Mouse (Mus musculus) forebrain, postnatal 0 days (tissue): ENCODE data around the gene Tmem242. TPM values are rescaled to one million over a fixed set of nuclear protein-coding genes. Genes with fewer than 3 reads are reported as not detected.

Experiments
- ATAC-seq: fragments of 200-750 bp; cut with Nextera tagmentation; 2 replicates; pipeline ENCODE4 v1.8.0; 2017; ENCODE audit warnings: mild to moderate bottlenecking, moderate library complexity
- DNase-seq: peaks from one replicate; pipeline ENCODE4 v3.0.0-alpha.2; 2015
- H3K27ac ChIP-seq: fragments of 300-500 bp; sonication (generic); 2 replicates; pipeline ENCODE4 v1.5.1; 2014; ENCODE audit warnings: low read depth, mild to moderate bottlenecking, antibody characterized with exemption, low read length, moderate library complexity, mixed read lengths
- H3K27me3 ChIP-seq: fragments of 300-500 bp; sonication (generic); 2 replicates; pipeline ENCODE4 v1.6.1; 2014; ENCODE audit warnings: mild to moderate bottlenecking, low read length, mixed read lengths; ENCODE audit not compliant: insufficient read depth
- H3K36me3 ChIP-seq: fragments of 300-500 bp; sonication (generic); 2 replicates; pipeline ENCODE4 v1.6.1; 2014; ENCODE audit warnings: mild to moderate bottlenecking, moderate library complexity; ENCODE audit not compliant: insufficient read depth
- H3K4me1 ChIP-seq: fragments of 300-500 bp; sonication (generic); 2 replicates; pipeline ENCODE4 v1.6.1; 2014; ENCODE audit warnings: antibody characterized with exemption; ENCODE audit not compliant: insufficient read depth
- H3K4me2 ChIP-seq: fragments of 300-500 bp; sonication (generic); 2 replicates; pipeline ENCODE4 v1.6.1; 2014; ENCODE audit warnings: low read depth, mild to moderate bottlenecking, moderate library complexity
- H3K4me3 ChIP-seq: fragments of 300-500 bp; sonication (generic); 2 replicates; pipeline ENCODE4 v1.5.1; 2014; ENCODE audit warnings: low read depth, low read length, mixed read lengths
- H3K9ac ChIP-seq: fragments of 300-500 bp; sonication (generic); 2 replicates; pipeline ENCODE4 v1.6.1; 2014; ENCODE audit warnings: mild to moderate bottlenecking
- H3K9me3 ChIP-seq: fragments of 300-500 bp; sonication (generic); 2 replicates; pipeline ENCODE4 v1.6.1; 2016; ENCODE audit warnings: low read length
- CTCF ChIP-seq: sonication (generic); IDR thresholded peaks from 2 replicates; pipeline ENCODE4 v1.5.1; 2016; ENCODE audit warnings: antibody characterized with exemption, control low read depth, low read depth
- WGBS: fragments of 180-500 bp; shearing (Covaris S2); extraction: QIAGEN DNeasy Blood & Tissue Kit; methylation state at CpG from one replicate; pipeline ENCODE4 v1.1.7; 2014; 5-methylcytosine and 5-hydroxymethylcytosine counted together
- polyA plus RNA-seq: library from polyadenylated mRNA; unstranded; fragments of >200 nt; fragmentation: Nextera tagmentation; extraction: Ambion mirVana; gene quantifications from 2 replicates; pipeline ENCODE4 v1.2.1, GENCODE M21; 2015
- total RNA-seq: library from RNA; depleted of rRNA; stranded (reverse); fragments of >200 nt; gene quantifications from 2 replicates; pipeline ENCODE4 v1.2.3, GENCODE M21; 2014

Gene Tmem242
- total and polyA plus RNA-seq, 2 experiments from 2014 or later = 96.4 to 123 TPM

DNA sequence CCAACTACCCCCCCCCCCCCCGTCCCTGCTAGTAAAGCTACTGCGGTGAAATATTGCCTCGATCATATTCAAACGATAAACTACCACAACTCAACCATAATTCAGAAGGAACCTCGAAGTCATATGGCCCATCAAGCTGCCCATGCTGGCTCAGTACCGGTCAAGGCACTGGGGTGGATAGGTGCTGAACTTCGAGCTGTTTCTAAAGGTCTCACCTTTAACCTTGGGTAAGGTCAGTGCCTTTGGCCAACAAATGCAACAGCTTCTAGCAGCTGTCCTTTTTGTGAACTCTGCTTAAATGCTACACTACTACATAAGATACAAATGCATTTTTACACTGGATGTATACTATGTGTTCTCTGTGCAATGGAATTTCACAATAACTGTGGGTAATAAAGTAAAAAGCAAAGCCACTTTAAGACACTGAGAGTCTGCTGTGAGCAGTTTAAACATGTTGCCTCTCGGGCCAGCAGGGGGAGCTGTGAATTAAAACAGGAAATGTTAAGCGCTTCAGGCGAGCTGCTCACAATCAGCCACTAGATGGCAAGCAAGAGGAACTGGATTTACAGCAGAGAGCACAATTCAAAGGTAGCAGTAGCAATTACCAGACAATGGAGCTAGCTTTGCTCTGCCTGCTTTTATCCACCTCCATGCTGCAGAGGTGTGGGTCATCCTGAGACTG, 10.8 kb downstream of the Tmem242 start:
- no peak overlapping the region for H3K4me2 ChIP-seq
- H3K9me3 ChIP-seq = no peaks in the 10 kb centered on the region
- peaks cover 20% of the 10 kb centered on the region for H3K36me3 ChIP-seq
- WGBS = 60% methylated on average over 10 of the region's 10 CpGs
- peak; percentile 94 for ATAC-seq
- H3K4me3 ChIP-seq = no peak overlapping the region
- H3K27ac ChIP-seq = 0 out of 2 replicates have a peak overlapping the region, but pooled peaks have one; percentile 9
- H3K4me1 ChIP-seq = no peaks in the 10 kb centered on the region
- no peak overlapping the region for H3K9ac ChIP-seq
- peak; percentile 98 for DNase-seq
- H3K27me3 ChIP-seq = no peaks in the 10 kb centered on the region
- TF ChIP-seq CTCF = peak; percentile 99

DNA sequence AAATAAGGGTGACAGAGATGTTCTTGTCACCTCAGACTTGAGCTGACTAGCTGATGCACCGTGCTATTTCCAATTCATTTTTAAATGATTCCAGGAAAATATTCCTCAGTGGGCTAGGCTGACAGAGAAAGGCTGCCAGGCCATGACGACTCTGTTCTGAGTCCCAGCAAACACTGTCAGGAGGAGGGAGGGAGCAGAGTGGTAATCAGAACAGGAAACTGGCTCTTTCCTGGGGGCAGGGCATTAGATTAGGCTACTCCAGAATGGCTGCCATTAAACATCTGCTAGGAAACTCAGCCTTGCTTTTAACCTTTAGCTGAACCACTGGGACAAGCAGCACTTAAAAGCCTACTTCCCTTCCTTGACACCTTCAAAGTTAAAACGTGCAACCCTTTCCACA, 14.9 kb downstream of the Tmem242 start:
- H3K4me1 ChIP-seq = no peaks in the 10 kb centered on the region
- TF ChIP-seq CTCF = no peak
- no peaks in the 10 kb centered on the region for H3K9me3 ChIP-seq
- no peak for DNase-seq
- ATAC-seq = no peak
- WGBS = 53% methylated on average over 3 of the region's 3 CpGs
- no peak overlapping the region for H3K4me3 ChIP-seq
- H3K9ac ChIP-seq = no peak overlapping the region
- H3K27ac ChIP-seq = no peak overlapping the region
- no peak overlapping the region for H3K4me2 ChIP-seq
- no peaks in the 10 kb centered on the region for H3K36me3 ChIP-seq
- H3K27me3 ChIP-seq = no peaks in the 10 kb centered on the region

DNA sequence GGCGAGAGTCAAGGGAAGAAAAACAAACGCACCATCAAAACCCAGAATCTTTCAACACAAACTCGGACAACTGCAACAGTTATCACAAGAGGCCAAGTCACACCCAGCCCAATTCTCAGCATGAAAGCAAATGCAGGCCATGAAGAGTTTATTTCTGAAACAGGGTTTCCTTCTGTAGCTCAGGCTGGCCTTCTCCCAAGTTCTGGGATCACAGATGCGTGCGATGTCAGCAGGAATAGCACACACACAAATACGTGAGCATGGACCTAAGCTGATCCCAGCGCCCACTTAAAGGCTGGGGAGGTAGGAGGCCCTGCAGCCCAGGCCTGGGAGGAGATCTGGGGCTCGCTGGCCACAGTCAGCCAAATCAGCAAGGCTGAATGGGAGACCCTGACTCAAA, 15.9 kb downstream of the Tmem242 start:
- WGBS = 78% methylated on average over 8 of the region's 8 CpGs
- Histone ChIP-seq H3K27me3 (no peaks in the 10 kb centered on the region), H3K4me3 (no peak overlapping the region), H3K36me3 (no peaks in the 10 kb centered on the region), H3K9ac (no peak overlapping the region), H3K9me3 (no peaks in the 10 kb centered on the region), H3K27ac (no peak overlapping the region), H3K4me1 (no peaks in the 10 kb centered on the region), H3K4me2 (no peak overlapping the region)
- TF ChIP-seq CTCF = no peak
- ATAC-seq = no peak
- DNase-seq = no peak

DNA sequence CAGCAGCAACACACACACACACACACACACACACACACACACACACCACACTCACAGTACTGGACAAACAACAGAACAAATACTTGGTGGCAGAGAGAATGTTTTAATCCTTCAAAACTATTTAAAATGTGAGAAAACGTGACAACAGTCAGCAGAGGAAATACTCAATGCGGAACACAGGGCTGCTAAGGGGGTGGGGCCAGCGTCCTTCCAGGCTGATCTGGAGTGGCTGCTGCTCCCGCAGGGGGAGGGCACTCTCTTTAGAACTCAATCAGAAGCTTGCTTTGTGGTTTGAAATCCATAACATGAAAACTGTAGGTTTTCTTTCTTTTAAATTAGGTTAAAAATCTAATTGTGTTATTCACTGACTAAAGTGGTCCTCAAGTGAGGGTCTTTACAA, 18.2 kb downstream of the Tmem242 start:
- Histone ChIP-seq H3K9me3 (no peaks in the 10 kb centered on the region), H3K9ac (no peak overlapping the region), H3K4me2 (no peak overlapping the region), H3K4me3 (no peak overlapping the region), H3K27ac (no peak overlapping the region), H3K36me3 (peaks cover 7% of the 10 kb centered on the region; the same call in 1 of the 2 replicates), H3K4me1 (no peaks in the 10 kb centered on the region), H3K27me3 (no peaks in the 10 kb centered on the region)
- 43% methylated on average over 4 of the region's 4 CpGs for WGBS
- DNase-seq (no peak), ATAC-seq (no peak; the same call in 1 of the 2 replicates)
- TF ChIP-seq CTCF = no peak

DNA sequence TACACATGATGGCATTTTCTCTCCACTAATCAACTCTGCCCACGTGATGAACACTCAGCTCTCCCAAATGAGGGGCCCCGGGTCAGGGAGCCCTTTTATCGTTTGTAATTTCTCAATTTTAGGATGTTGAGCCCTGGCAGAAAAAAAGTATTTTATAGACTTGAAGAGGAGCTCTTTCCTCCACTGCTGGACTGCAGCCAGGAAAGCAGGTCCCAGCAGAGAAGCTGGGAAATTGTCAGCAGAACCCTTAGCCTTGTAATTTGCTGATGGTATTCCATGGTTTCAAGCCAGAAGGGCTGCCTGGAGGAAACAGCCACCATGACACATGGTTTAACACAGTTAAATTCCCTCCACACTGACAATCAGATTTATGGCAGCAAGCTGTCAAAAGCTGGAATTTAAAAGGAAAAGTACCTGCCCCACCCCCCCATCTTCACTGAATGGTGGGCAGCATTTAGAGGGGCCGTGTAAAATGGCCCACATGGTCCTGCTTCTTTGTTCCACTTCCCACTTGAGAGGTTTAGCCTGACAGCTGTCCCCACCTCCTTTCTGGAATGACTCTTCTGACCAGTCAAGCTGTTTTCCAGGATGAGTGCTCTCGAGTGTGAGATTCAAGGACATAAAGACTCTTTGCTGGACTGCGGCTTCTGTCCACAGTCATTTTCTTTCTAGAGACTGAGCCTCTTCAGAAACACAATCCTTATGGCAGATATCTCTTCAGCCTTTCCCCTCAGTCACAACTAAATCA, 20.1 kb downstream of the Tmem242 start:
- Histone ChIP-seq H3K36me3 (peaks cover 7% of the 10 kb centered on the region; the same call in 1 of the 2 replicates), H3K9ac (no peak overlapping the region), H3K9me3 (no peaks in the 10 kb centered on the region), H3K4me1 (no peaks in the 10 kb centered on the region), H3K4me2 (no peak overlapping the region), H3K4me3 (no peak overlapping the region), H3K27ac (no peak overlapping the region), H3K27me3 (no peaks in the 10 kb centered on the region)
- 68% methylated on average over 6 of the region's 6 CpGs for WGBS
- no peak for TF ChIP-seq CTCF
- DNase-seq (no peak), ATAC-seq (no peak)

DNA sequence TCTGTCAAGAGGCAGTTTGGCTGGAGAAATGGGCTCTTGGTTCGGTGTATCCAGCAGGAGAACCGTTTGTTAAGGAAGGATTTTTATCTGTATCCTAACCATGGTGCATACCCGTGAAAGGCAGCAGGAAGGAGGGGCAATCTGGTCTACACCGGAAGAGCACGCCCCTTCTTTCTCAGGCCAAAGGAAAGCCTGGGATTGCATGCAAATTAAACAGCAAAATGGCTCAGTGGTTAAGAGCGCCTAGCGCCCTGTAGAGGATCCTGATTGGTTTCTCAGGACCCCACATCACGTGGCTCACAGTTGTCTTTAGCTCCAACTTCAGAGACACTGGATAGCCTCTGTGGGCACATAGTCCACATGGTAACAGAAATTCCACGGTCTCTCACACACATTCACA, 21.0 kb downstream of the Tmem242 start:
- no peak for ATAC-seq
- WGBS = 86% methylated on average over 9 of the region's 9 CpGs
- no peaks in the 10 kb centered on the region for H3K9me3 ChIP-seq
- H3K4me2 ChIP-seq = no peak overlapping the region
- no peaks in the 10 kb centered on the region for H3K4me1 ChIP-seq
- H3K4me3 ChIP-seq = no peak overlapping the region
- H3K27me3 ChIP-seq = no peaks in the 10 kb centered on the region
- DNase-seq = no peak
- H3K9ac ChIP-seq = no peak overlapping the region
- peaks cover 7% of the 10 kb centered on the region; the same call in 1 of the 2 replicates for H3K36me3 ChIP-seq
- no peak for TF ChIP-seq CTCF
- H3K27ac ChIP-seq = no peak overlapping the region

DNA sequence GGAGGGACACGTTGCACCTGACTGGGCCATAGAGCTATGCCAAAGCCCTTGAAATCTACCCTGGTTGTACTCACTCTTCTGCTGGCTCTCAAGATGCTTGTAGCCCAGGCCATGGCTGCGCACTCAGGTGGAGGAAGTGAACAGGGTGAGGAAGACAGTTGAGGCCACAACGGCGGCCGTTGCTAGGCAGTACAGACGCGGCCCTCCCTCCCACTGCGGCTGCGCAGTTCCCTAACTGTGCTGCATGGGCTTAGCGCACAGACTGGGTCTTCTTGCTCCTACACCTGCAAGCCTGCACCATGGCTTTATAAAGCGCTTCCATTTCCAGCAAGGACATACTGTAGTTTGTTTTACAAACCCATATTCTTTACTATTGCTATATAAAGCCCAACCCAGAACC, 21.5 kb downstream of the Tmem242 start, which contains the start of gene Ldhal6b:
Gene Ldhal6b, minus strand, starts transcription at position 223 of the 400 bp plus-strand sequence.
- H3K27ac ChIP-seq = no peak within 1 kb of the TSS
- H3K36me3 ChIP-seq = peaks cover 7% of the 10 kb centered on the region; the same call in 1 of the 2 replicates
- WGBS = 96% methylated on average over 11 of the region's 11 CpGs
- H3K4me3 ChIP-seq = no peak within 1 kb of the TSS
- H3K4me2 ChIP-seq = no peak within 1 kb of the TSS
- no peaks in the 10 kb centered on the region for H3K4me1 ChIP-seq
- H3K9me3 ChIP-seq = no peaks in the 10 kb centered on the region
- DNase-seq = no peak
- no peaks in the 10 kb centered on the region for H3K27me3 ChIP-seq
- no peak for TF ChIP-seq CTCF
- ATAC-seq = no peak
- no peak within 1 kb of the TSS for H3K9ac ChIP-seq
